9 mouse cellular contexts compared by ENCODE assay signal in the genomic region with DNA sequence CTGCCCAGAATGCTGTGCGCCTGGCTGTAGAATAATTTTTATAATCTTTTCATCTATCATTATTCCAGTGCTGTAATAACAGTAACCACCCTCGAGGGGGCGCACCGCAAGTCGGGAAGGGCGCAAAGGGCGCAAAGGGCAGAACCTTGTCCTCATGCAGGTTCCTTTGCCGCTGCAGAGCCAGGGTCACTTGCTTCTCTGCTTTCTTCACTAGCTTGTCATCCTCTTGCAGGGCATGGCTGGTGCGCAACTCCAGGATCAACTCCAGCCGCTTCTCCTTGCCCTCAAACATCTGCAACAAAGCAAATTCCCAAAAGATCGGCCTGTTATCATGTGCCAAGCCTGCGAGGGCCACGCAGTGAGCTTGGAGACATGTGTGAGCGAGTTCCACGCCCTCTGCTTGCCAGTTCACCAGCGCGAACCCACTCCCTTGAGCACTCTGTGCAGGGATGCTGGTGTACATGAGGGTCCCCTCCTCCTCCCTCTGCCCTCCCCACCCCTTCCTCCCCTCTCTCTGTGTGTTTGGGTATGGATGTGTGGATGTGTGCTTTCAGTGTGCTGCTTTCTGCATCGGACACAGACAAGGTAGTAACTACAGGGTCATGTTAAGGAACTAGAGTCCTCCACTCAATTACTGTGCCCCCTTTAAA. TPM values are rescaled to one million over a fixed set of nuclear protein-coding genes. Genes with fewer than 3 reads are reported as not detected.
A peak's percentile ranks its signal among the peaks of the same experiment; 100 is the strongest.
DNase-seq lines count a peak whose midpoint lies in the region; ATAC-seq and TF ChIP-seq lines count a peak whose summit lies in the region.
"Had no signal": no experiment of that assay in that cellular context is flagged by ENCODE, and none has a peak within 500 bp of the region (broad histone marks: within the 10 kb centered on the region; RNA-seq: fewer than 3 reads in every experiment).

No protein-coding gene starts in this region.

- DNase-seq in heart, adult 2 months, result no peak
- DNase-seq in heart, adult 8-10 months (ENCODE audit: low spot score), result no peak
- no peak for DNase-seq in CH12.LX (ENCODE audit: extremely low read depth)
- DNase-seq in thymus, postnatal 25 days, result peak; percentile 30
- DNase-seq in right cerebral cortex, postnatal 25 days, result no peak

- no peak for ATAC-seq in limb, embryonic 15.5 days (ENCODE audit: insufficient number of reproducible peaks, low FRiP score, low TSS enrichment, low read depth)
- no peak for ATAC-seq in forebrain, embryonic 12.5 days (ENCODE audit: low FRiP score)

- TF ChIP-seq EP300 in heart, adult 2 months (IDR thresholded peaks at IDR 0.05; ENCODE audit: insufficient read depth, low read depth, low read length), result no peak
- TF ChIP-seq EP300 in CH12.LX (IDR thresholded peaks at IDR 0.05; ENCODE audit: low read length), result no peak

- no peak overlapping the region for H3K9ac ChIP-seq in heart, adult 2 months (ENCODE audit: low read depth, low read length)
- H3K9ac ChIP-seq in CH12.LX (ENCODE audit: insufficient read depth, low read depth), result no peak overlapping the region
- no peak overlapping the region for H3K9ac ChIP-seq in limb, embryonic 15.5 days
- H3K9ac ChIP-seq in forebrain, embryonic 12.5 days, result no peak overlapping the region
- H3K9ac ChIP-seq: hindbrain, embryonic 15.5 days had no signal

- H3K79me2 ChIP-seq in heart, adult 2 months (replicated peaks; ENCODE audit: control insufficient read depth, insufficient read depth, low read length), result no peaks in the 10 kb centered on the region
- no peaks in the 10 kb centered on the region for H3K79me2 ChIP-seq in CH12.LX (replicated peaks; ENCODE audit: control insufficient read depth, extremely low read depth, insufficient read depth, poor library complexity, severe bottlenecking)

- no peak for TF ChIP-seq POLR2A in heart, adult 2 months (IDR thresholded peaks at IDR 0.05; ENCODE audit: insufficient read depth, low read depth, low read length)
- TF ChIP-seq POLR2A in CH12.LX (IDR thresholded peaks at IDR 0.05; ENCODE audit: low read depth, low read length), result no peak
- TF ChIP-seq POLR2A in cortical plate, adult 2 months (IDR thresholded peaks at IDR 0.05; ENCODE audit: extremely low read depth, insufficient read depth, low read length), result no peak

- H3K36me3 ChIP-seq in heart, adult 2 months (ENCODE audit: control insufficient read depth, insufficient read depth, low read length), result no peaks in the 10 kb centered on the region
- H3K36me3 ChIP-seq in CH12.LX (replicated peaks in 1 of 2; ENCODE audit: control insufficient read depth in 1 of 2, insufficient read depth in 1 of 2, low read length in 1 of 2), result peaks cover 0 to 4% of the 10 kb centered on the region in 2 experiments
- no peaks in the 10 kb centered on the region for H3K36me3 ChIP-seq in limb, embryonic 15.5 days
- H3K36me3 ChIP-seq in forebrain, embryonic 12.5 days (replicated peaks), result no peaks in the 10 kb centered on the region
- H3K36me3 ChIP-seq: hindbrain, embryonic 15.5 days had no signal

- TF ChIP-seq CTCF in heart, adult 2 months (IDR thresholded peaks at IDR 0.05), result peak; percentile 63
- peak in 1 of 2 experiments; percentile 53; a peak in 2 of 4 replicates for TF ChIP-seq CTCF in CH12.LX (conservative IDR thresholded peaks at IDR 0.05 in 1 of 2, IDR thresholded peaks at IDR 0.05 in 1 of 2; ENCODE audit: low read depth in 2 of 2, low read length in 2 of 2)
- TF ChIP-seq CTCF in cortical plate, adult 2 months (IDR thresholded peaks at IDR 0.05; ENCODE audit: extremely low read depth, insufficient read depth, low read length), result 0 out of 2 replicates have a peak, but pooled peaks have one; percentile 22

- WGBS in heart, adult 2 months, result 54% methylated on average over 18 of the region's 18 CpGs
- WGBS in limb, embryonic 15.5 days, result 37% methylated on average over 18 of the region's 18 CpGs
- 51% methylated on average over 18 of the region's 18 CpGs for WGBS in forebrain, embryonic 12.5 days

- in situ Hi-C loops in CH12.LX (cut with MboI; ENCODE audit: low pct_ligation_motif_present, low pct_unique_long_range_greater_than_20kb, low sequenced_read_pairs), result no loop called here

- H3K9me3 ChIP-seq in CH12.LX (replicated peaks; ENCODE audit: low read length), result peaks cover 2% of the 10 kb centered on the region
- H3K9me3 ChIP-seq in limb, embryonic 15.5 days, result no peaks in the 10 kb centered on the region
- no peaks in the 10 kb centered on the region for H3K9me3 ChIP-seq in forebrain, embryonic 12.5 days
- H3K9me3 ChIP-seq: hindbrain, embryonic 15.5 days had no signal

- H3K4me3 ChIP-seq in heart, adult 2 months, result no peak overlapping the region
- H3K4me3 ChIP-seq in CH12.LX (replicated peaks in 1 of 3; ENCODE audit: low read depth in 2 of 3, low read length in 2 of 3, poor library complexity in 1 of 3), result no peak overlapping the region
- no peak overlapping the region for H3K4me3 ChIP-seq in cortical plate, adult 2 months (ENCODE audit: insufficient read depth, low read length)
- H3K4me3 ChIP-seq in limb, embryonic 15.5 days, result 0 out of 2 replicates have a peak overlapping the region, but pooled peaks have one; percentile 0
- no peak overlapping the region for H3K4me3 ChIP-seq in forebrain, embryonic 12.5 days (replicated peaks)
- H3K4me3 ChIP-seq: hindbrain, embryonic 15.5 days had no signal

- no peaks in the 10 kb centered on the region for H3K27me3 ChIP-seq in heart, adult 2 months (ENCODE audit: control insufficient read depth, insufficient read depth, low read length)
- H3K27me3 ChIP-seq in CH12.LX (replicated peaks), result no peaks in the 10 kb centered on the region
- H3K27me3 ChIP-seq in limb, embryonic 15.5 days, result no peaks in the 10 kb centered on the region
- H3K27me3 ChIP-seq in forebrain, embryonic 12.5 days, result no peaks in the 10 kb centered on the region
- H3K27me3 ChIP-seq: hindbrain, embryonic 15.5 days had no signal

- 0 out of 2 replicates have a peak, but pooled peaks cover 2% of the 10 kb centered on the region for H3K4me1 ChIP-seq in heart, adult 2 months (ENCODE audit: control insufficient read depth, insufficient read depth, low read length)
- peaks cover 18 to 58% of the 10 kb centered on the region in 2 experiments for H3K4me1 ChIP-seq in CH12.LX (ENCODE audit: control insufficient read depth in 1 of 2, insufficient read depth in 2 of 2)
- H3K4me1 ChIP-seq in cortical plate, adult 2 months (ENCODE audit: control insufficient read depth, insufficient read depth, low read length), result no peaks in the 10 kb centered on the region
- peaks cover 18% of the 10 kb centered on the region for H3K4me1 ChIP-seq in limb, embryonic 15.5 days
- peaks cover 9% of the 10 kb centered on the region; the same call in 1 of the 2 replicates for H3K4me1 ChIP-seq in forebrain, embryonic 12.5 days
- H3K4me1 ChIP-seq: hindbrain, embryonic 15.5 days had no signal

- no peak for TF ChIP-seq RAD21 in CH12.LX (IDR thresholded peaks at IDR 0.05; ENCODE audit: low read depth, low read length)

- H3K27ac ChIP-seq in heart, adult 2 months, result no peak overlapping the region
- H3K27ac ChIP-seq in CH12.LX (ENCODE audit: insufficient read depth, low read depth), result no peak overlapping the region
- H3K27ac ChIP-seq in cortical plate, adult 2 months (ENCODE audit: insufficient read depth, low read length), result no peak overlapping the region
- no peak overlapping the region for H3K27ac ChIP-seq in limb, embryonic 15.5 days
- no peak overlapping the region for H3K27ac ChIP-seq in forebrain, embryonic 12.5 days
- H3K27ac ChIP-seq: hindbrain, embryonic 15.5 days had no signal

- no peak overlapping the region for H3K4me2 ChIP-seq in CH12.LX (ENCODE audit: insufficient read depth, low read depth, poor library complexity, severe bottlenecking)
- H3K4me2 ChIP-seq in limb, embryonic 15.5 days, result 0 out of 2 replicates have a peak overlapping the region, but pooled peaks have one; percentile 15
- no peak overlapping the region for H3K4me2 ChIP-seq in forebrain, embryonic 12.5 days
- H3K4me2 ChIP-seq: hindbrain, embryonic 15.5 days had no signal

- dilution Hi-C loops in CH12.LX (cut with MboI; ENCODE audit: extremely low pct_ligation_motif_present, extremely low pct_unique_long_range_greater_than_20kb, low sequenced_read_pairs), result no loop called here

- intact Hi-C loops in heart, adult 2 months (cut with DNase I), result no loop called here

RNA-seq across cellular contexts. Expression of a gene that starts 12.1 kb away (rescaled TPM):
- not detected for total RNA-seq in heart, adult 2 months (2021)
- 0.15 TPM in 1 of 2 replicates, not detected in the other for polyA plus RNA-seq in heart, adult 2 months (2012; rRNA removed)
- not detected for total RNA-seq in heart, adult 8-10 months (2022)
- total RNA-seq in CH12.LX (2012; rRNA removed) (not detected in 2 replicates), CH12.LX (2014; rRNA removed) (not detected in 2 replicates)
- not detected in 2 replicates for polyA plus RNA-seq in CH12.LX (2012; ENCODE audit: insufficient read length, low read depth)
- polyA plus RNA-seq in cortical plate, adult 2 months (2012; rRNA removed), result not detected in 2 replicates
- polyA plus RNA-seq in limb, embryonic 15.5 days (2015; fragmentation: Nextera tagmentation; extraction: Ambion mirVana), result not detected in 2 replicates
- polyA plus RNA-seq in forebrain, embryonic 12.5 days (2016; fragmentation: Nextera tagmentation; extraction: Ambion mirVana), result not detected in 2 replicates
- polyA plus RNA-seq: hindbrain, embryonic 15.5 days had no signal

RNA-seq across cellular contexts. Expression of a gene that starts 35.2 kb away (rescaled TPM):
- not detected for total RNA-seq in heart, adult 2 months (2021)
- polyA plus RNA-seq in heart, adult 2 months (2012; rRNA removed), result 0.20 TPM in 1 of 2 replicates, not detected in the other
- not detected for total RNA-seq in heart, adult 8-10 months (2022)
- total RNA-seq in CH12.LX (2012; rRNA removed) (3.9 TPM in 2 replicates), CH12.LX (2014; rRNA removed) (1.7 and 1.9 TPM in 2 replicates)
- polyA plus RNA-seq in CH12.LX (2012; ENCODE audit: insufficient read length, low read depth), result 2.0 and 2.9 TPM in 2 replicates
- polyA plus RNA-seq in cortical plate, adult 2 months (2012; rRNA removed), result 0.96 and 1.2 TPM in 2 replicates
- 0.11 TPM in 1 of 2 replicates, not detected in the other for polyA plus RNA-seq in limb, embryonic 15.5 days (2015; fragmentation: Nextera tagmentation; extraction: Ambion mirVana)
- 0.56 and 0.60 TPM in 2 replicates for polyA plus RNA-seq in forebrain, embryonic 12.5 days (2016; fragmentation: Nextera tagmentation; extraction: Ambion mirVana)

RNA-seq across cellular contexts. Expression of a gene that starts 40.1 kb away (rescaled TPM):
- 100 to 1,000 TPM; 295 to 358 TPM for total RNA-seq in heart, adult 2 months (2021)
- polyA plus RNA-seq in heart, adult 2 months (2012; rRNA removed), result 190 and 221 TPM in 2 replicates
- total RNA-seq in heart, adult 8-10 months (2022), result 100 to 1,000 TPM; 269 to 387 (median 331) TPM
- 643 and 706 TPM in 2 replicates for total RNA-seq in CH12.LX (2012; rRNA removed)
- total RNA-seq in CH12.LX (2014; rRNA removed), result 410 and 438 TPM in 2 replicates
- polyA plus RNA-seq in CH12.LX (2012; ENCODE audit: insufficient read length, low read depth), result 533 and 622 TPM in 2 replicates
- polyA plus RNA-seq in cortical plate, adult 2 months (2012; rRNA removed), result 235 and 239 TPM in 2 replicates
- polyA plus RNA-seq in limb, embryonic 15.5 days (2015; fragmentation: Nextera tagmentation; extraction: Ambion mirVana), result 104 and 121 TPM in 2 replicates
- polyA plus RNA-seq in forebrain, embryonic 12.5 days (2016; fragmentation: Nextera tagmentation; extraction: Ambion mirVana), result 141 and 144 TPM in 2 replicates

RNA-seq across cellular contexts. Expression of a gene that starts 40.1 kb away (rescaled TPM):
- total RNA-seq in heart, adult 2 months (2021), result not detected
- polyA plus RNA-seq in heart, adult 2 months (2012; rRNA removed), result not detected in 2 replicates
- total RNA-seq in heart, adult 8-10 months (2022), result not detected
- total RNA-seq in CH12.LX (2012; rRNA removed) (0.42 TPM in 1 of 2 replicates, not detected in the other), CH12.LX (2014; rRNA removed) (not detected in 2 replicates)
- polyA plus RNA-seq in CH12.LX (2012; ENCODE audit: insufficient read length, low read depth), result 0.87 TPM in 1 of 2 replicates, not detected in the other
- polyA plus RNA-seq in cortical plate, adult 2 months (2012; rRNA removed), result not detected in 2 replicates
- 0.55 TPM in 1 of 2 replicates, not detected in the other for polyA plus RNA-seq in limb, embryonic 15.5 days (2015; fragmentation: Nextera tagmentation; extraction: Ambion mirVana)
- not detected in 2 replicates for polyA plus RNA-seq in forebrain, embryonic 12.5 days (2016; fragmentation: Nextera tagmentation; extraction: Ambion mirVana)
- polyA plus RNA-seq: hindbrain, embryonic 15.5 days had no signal

RNA-seq across cellular contexts. Expression of a gene that starts 55.3 kb away (rescaled TPM):
- 100 to 1,000 TPM; 462 to 476 TPM for total RNA-seq in heart, adult 2 months (2021)
- 695 and 745 TPM in 2 replicates for polyA plus RNA-seq in heart, adult 2 months (2012; rRNA removed)
- 100 to 1,000 TPM; 451 to 631 (median 553) TPM for total RNA-seq in heart, adult 8-10 months (2022)
- 1.0 and 3.6 TPM in 2 replicates for total RNA-seq in CH12.LX (2012; rRNA removed)
- 0.17 and 0.30 TPM in 2 replicates for total RNA-seq in CH12.LX (2014; rRNA removed)
- 0.35 and 1.1 TPM in 2 replicates for polyA plus RNA-seq in CH12.LX (2012; ENCODE audit: insufficient read length, low read depth)
- polyA plus RNA-seq in cortical plate, adult 2 months (2012; rRNA removed), result 0.62 and 0.81 TPM in 2 replicates
- 3.2 and 8.5 TPM in 2 replicates for polyA plus RNA-seq in limb, embryonic 15.5 days (2015; fragmentation: Nextera tagmentation; extraction: Ambion mirVana)
- 0.49 and 0.50 TPM in 2 replicates for polyA plus RNA-seq in forebrain, embryonic 12.5 days (2016; fragmentation: Nextera tagmentation; extraction: Ambion mirVana)
